Mouse (Mus musculus) hindbrain, embryonic 12.5 days (tissue): ENCODE measurements around the gene Ppard. TPM values are rescaled to one million over a fixed set of nuclear protein-coding genes. Genes with fewer than 3 reads are reported as not detected.
"Not testable (repeated sequence)": the region's sequence is repeated elsewhere in the genome, so short reads cannot be mapped to it uniquely, and the experiment has no call there.

Source experiments
- ATAC-seq: fragments of 200-750 bp; cut with Nextera tagmentation; 2 replicates; pipeline ENCODE4 v1.8.0; 2017; ENCODE audit warnings: moderate TSS enrichment; ENCODE audit not compliant: low FRiP score
- H3K27ac ChIP-seq: fragments of 300-500 bp; sonication (generic); 2 replicates; pipeline ENCODE4 v1.5.1; 2016; ENCODE audit warnings: mild to moderate bottlenecking
- H3K27me3 ChIP-seq: fragments of 300-500 bp; sonication (generic); 2 replicates; pipeline ENCODE4 v1.6.1; 2016; ENCODE audit warnings: mild to moderate bottlenecking
- H3K36me3 ChIP-seq: fragments of 300-500 bp; sonication (generic); 2 replicates; pipeline ENCODE4 v1.6.1; 2016; ENCODE audit warnings: mild to moderate bottlenecking
- H3K4me1 ChIP-seq: fragments of 300-500 bp; sonication (generic); 2 replicates; pipeline ENCODE4 v1.6.1; 2016
- H3K4me2 ChIP-seq: fragments of 300-500 bp; sonication (generic); replicated peaks from 2 replicates; pipeline ENCODE4 v1.6.1; 2016; ENCODE audit warnings: mild to moderate bottlenecking
- H3K4me3 ChIP-seq: fragments of 300-500 bp; sonication (generic); 2 replicates; pipeline ENCODE4 v1.5.1; 2016; ENCODE audit warnings: mild to moderate bottlenecking
- H3K9ac ChIP-seq: fragments of 300-500 bp; sonication (generic); 2 replicates; pipeline ENCODE4 v1.6.1; 2016; ENCODE audit warnings: mild to moderate bottlenecking, moderate library complexity
- H3K9me3 ChIP-seq: fragments of 300-500 bp; sonication (generic); replicated peaks from 2 replicates; pipeline ENCODE4 v1.6.1; 2016; ENCODE audit warnings: mild to moderate bottlenecking
- WGBS: fragments of 180-500 bp; shearing (Covaris S2); methylation state at CpG from one replicate; pipeline ENCODE4 v1.1.7; 2016; 5-methylcytosine and 5-hydroxymethylcytosine counted together
- polyA plus RNA-seq: library from polyadenylated mRNA; unstranded; fragments of >200 nt; fragmentation: Nextera tagmentation; extraction: Ambion mirVana; gene quantifications from 2 replicates; pipeline ENCODE4 v1.2.1, GENCODE M21; 2016

Ppard gene
- polyA plus RNA-seq, 1 experiment from 2014 or later, result 2.4 TPM

GRCm38 (mm10) chr17:28313212-28313879 is 80.8 kb downstream of the Ppard start, which contains the start of gene Fance:
TSS of gene Fance (plus strand) at chr17:28313519.
- under 1% methylated on average over 69 of the region's 69 CpGs for WGBS
- Histone ChIP-seq H3K4me2 (peak within 1 kb of the TSS; percentile 85), H3K9ac (peak within 1 kb of the TSS; percentile 85), H3K27me3 (no peaks in the 10 kb centered on the region), H3K27ac (peak within 1 kb of the TSS; percentile 79), H3K4me1 (peaks cover 28% of the 10 kb centered on the region), H3K4me3 (peak within 1 kb of the TSS; percentile 77), H3K36me3 (peaks cover 26% of the 10 kb centered on the region), H3K9me3 (no peaks in the 10 kb centered on the region)
- peak; percentile 97 for ATAC-seq

- WGBS, result 1% methylated on average over 11 of the region's 11 CpGs
- Histone ChIP-seq H3K9ac (peak overlapping the region; percentile 85), H3K4me2 (peak overlapping the region; percentile 85), H3K27me3 (no peaks in the 10 kb centered on the region), H3K4me1 (peaks cover 24% of the 10 kb centered on the region), H3K9me3 (no peaks in the 10 kb centered on the region), H3K4me3 (peak overlapping the region; percentile 77), H3K27ac (peak overlapping the region; percentile 79), H3K36me3 (peaks cover 30% of the 10 kb centered on the region)
- ATAC-seq, result peak; percentile 12
Measured at GRCm38 (mm10) chr17:28313880-28314225, 81.4 kb downstream of the Ppard start.

DNA sequence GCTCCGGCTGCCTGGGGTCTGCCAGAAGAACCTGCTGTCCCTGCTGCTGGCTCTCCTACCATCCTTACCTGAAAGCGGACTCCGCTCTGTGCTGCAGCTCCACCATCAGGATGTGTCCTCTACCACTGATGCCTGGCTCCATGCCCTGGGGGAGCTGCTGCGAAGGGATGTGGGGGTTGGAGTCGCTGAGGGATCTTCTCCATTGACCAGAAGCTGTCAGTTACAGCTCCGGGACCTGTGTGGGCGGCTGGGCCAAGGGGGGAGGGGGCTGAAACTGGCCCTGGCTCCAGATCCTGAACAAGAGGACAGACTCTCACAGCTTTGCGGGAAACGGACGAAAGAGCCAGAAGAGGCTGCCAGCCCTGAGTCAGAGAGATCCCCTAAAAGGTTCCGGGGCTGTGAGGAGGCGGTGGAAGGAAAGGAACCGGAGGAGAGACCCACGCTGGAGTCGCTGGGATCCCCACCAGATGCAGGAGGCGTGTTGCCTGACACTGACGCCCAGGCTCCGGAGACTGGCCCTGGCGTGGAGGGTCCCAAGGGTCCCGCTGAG is 83.2 kb downstream of the Ppard start:
- Histone ChIP-seq H3K36me3 (peaks cover 42% of the 10 kb centered on the region), H3K4me2 (0 out of 2 replicates have a peak overlapping the region, but pooled peaks have one; percentile 8), H3K9me3 (no peaks in the 10 kb centered on the region), H3K4me3 (no peak overlapping the region), H3K9ac (peak overlapping the region; percentile 27; the same call in 1 of the 2 replicates), H3K27ac (no peak overlapping the region), H3K27me3 (no peaks in the 10 kb centered on the region), H3K4me1 (peaks cover 24% of the 10 kb centered on the region)
- WGBS, result 72% methylated on average over 20 of the region's 20 CpGs
- ATAC-seq, result no peak

- H3K9me3 ChIP-seq, result no peaks in the 10 kb centered on the region
- H3K27ac ChIP-seq, result no peak overlapping the region
- no peak overlapping the region for H3K4me3 ChIP-seq
- no peak overlapping the region for H3K9ac ChIP-seq
- WGBS, result 93% methylated on average over 9 of the region's 9 CpGs
- no peak for ATAC-seq
- peaks cover 50% of the 10 kb centered on the region for H3K36me3 ChIP-seq
- H3K4me2 ChIP-seq, result no peak overlapping the region
- H3K27me3 ChIP-seq, result no peaks in the 10 kb centered on the region
- H3K4me1 ChIP-seq, result peaks cover 24% of the 10 kb centered on the region
Measured at GRCm38 (mm10) chr17:28316476-28316875, 84.0 kb downstream of the Ppard start.

GRCm38 (mm10) chr17:28317091-28317490 is 84.6 kb downstream of the Ppard start:
- no peak overlapping the region for H3K4me3 ChIP-seq
- H3K4me2 ChIP-seq, result no peak overlapping the region
- peaks cover 56% of the 10 kb centered on the region for H3K36me3 ChIP-seq
- ATAC-seq, result no peak
- H3K27me3 ChIP-seq, result no peaks in the 10 kb centered on the region
- no peaks in the 10 kb centered on the region for H3K9me3 ChIP-seq
- H3K27ac ChIP-seq, result no peak overlapping the region
- 61% methylated on average over 8 of the region's 8 CpGs for WGBS
- H3K9ac ChIP-seq, result no peak overlapping the region
- peaks cover 24% of the 10 kb centered on the region for H3K4me1 ChIP-seq

DNA sequence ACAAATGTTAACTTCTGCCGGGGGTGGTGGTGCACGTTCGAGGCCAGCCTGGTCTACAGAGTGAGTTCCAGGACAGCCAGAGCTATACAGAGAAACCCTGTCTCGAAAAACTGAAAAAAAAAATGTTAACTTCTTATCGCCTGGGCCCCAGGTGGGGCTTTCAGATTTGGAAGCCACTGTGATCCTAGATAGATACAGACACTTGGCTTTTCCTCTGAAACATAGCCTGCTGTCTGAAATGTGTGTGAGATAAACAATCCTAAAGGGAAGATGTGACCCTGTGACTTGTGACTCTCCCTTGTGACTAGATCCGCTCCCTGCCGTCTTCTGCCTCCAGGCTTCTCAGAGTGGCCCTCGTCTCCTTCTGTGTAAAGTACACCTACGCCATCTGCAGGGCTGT is 85.2 kb downstream of the Ppard start:
- H3K27ac ChIP-seq, result no peak overlapping the region
- H3K4me2 ChIP-seq, result no peak overlapping the region
- no peak overlapping the region for H3K9ac ChIP-seq
- H3K4me1 ChIP-seq, result peaks cover 22% of the 10 kb centered on the region
- 81% methylated on average over 9 of the region's 9 CpGs for WGBS
- H3K4me3 ChIP-seq, result no peak overlapping the region
- no peak for ATAC-seq
- H3K9me3 ChIP-seq, result no peaks in the 10 kb centered on the region
- H3K27me3 ChIP-seq, result no peaks in the 10 kb centered on the region
- peaks cover 62% of the 10 kb centered on the region for H3K36me3 ChIP-seq

DNA sequence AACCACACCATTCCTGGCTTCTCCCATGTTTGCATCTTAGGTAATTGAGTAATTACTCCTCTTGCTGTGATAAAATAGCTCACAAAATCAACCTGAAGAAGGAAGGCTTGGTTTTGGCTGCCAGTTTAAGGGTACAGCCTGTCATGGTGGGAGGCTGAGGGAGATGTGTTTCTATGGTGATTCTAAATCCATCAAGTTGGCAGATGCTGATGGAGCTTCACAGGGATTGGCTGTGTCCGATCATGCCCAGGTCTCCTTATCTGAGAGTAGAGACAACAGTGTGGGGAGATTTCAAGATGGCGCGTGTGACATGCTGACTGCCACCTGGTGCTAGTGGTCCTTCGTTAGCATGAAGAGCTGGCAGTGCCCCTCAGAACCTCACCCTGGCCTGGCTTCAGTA is 89.2 kb downstream of the Ppard start:
- Histone ChIP-seq H3K27me3 (no peaks in the 10 kb centered on the region), H3K4me3 (no peak overlapping the region), H3K4me2 (no peak overlapping the region), H3K4me1 (no peaks in the 10 kb centered on the region), H3K27ac (no peak overlapping the region), H3K36me3 (peaks cover 55% of the 10 kb centered on the region), H3K9ac (no peak overlapping the region), H3K9me3 (no peaks in the 10 kb centered on the region)
- 92% methylated on average over 4 of the region's 4 CpGs for WGBS
- no peak for ATAC-seq

DNA sequence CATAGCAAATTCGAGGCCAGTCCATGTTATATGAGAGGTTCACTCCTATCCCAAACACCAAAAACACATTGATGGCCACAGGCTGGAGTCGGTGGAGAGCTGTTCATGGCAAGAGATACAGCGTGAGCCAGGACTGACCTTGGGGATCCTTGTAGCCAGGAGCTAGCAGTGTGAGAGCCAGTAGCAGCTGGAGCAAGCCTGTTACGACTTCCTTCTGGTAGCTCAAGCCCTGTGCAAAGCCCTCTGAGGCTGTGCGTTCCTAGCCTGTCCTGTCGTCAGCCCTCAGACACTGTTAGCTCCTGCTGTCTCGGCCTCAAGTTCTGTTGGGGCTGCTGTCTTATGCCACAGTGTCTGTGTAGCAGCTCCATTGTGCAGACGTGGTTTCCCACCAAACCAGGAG is 91.3 kb downstream of the Ppard start:
- 92% methylated on average over 8 of the region's 8 CpGs for WGBS
- no peak for ATAC-seq
- H3K9me3 ChIP-seq, result no peaks in the 10 kb centered on the region
- H3K9ac ChIP-seq, result no peak overlapping the region
- no peak overlapping the region for H3K4me3 ChIP-seq
- H3K27ac ChIP-seq, result no peak overlapping the region
- H3K36me3 ChIP-seq, result peaks cover 38% of the 10 kb centered on the region
- H3K4me2 ChIP-seq, result no peak overlapping the region
- H3K27me3 ChIP-seq, result no peaks in the 10 kb centered on the region
- peaks cover 7% of the 10 kb centered on the region for H3K4me1 ChIP-seq

DNA sequence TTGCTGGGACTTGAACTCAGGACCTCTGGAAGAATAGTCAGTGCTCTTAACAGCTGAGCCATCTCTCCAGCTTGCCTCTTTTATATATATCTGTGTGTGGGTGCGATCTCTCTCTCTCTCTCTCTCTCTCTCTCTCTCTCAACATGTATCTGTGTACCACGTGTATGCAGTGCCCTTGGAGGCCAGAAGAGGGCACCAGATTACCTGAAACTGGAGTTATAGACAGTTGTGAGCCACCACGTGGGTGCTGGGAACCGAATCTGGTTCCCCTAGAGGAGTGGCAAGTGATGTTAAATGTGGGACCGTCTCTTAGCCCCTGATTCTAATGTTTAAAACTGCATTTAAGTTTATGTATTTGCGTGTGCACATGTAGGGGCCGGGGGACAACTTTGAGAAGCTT is 91.9 kb downstream of the Ppard start:
- not testable (repeated sequence) for ATAC-seq, H3K27ac ChIP-seq, H3K4me2 ChIP-seq, H3K9ac ChIP-seq, H3K27me3 ChIP-seq, H3K9me3 ChIP-seq, H3K4me3 ChIP-seq
- peaks cover 11% of the 10 kb centered on the region for H3K4me1 ChIP-seq
- 97% methylated on average over 7 of the region's 7 CpGs for WGBS
- H3K36me3 ChIP-seq, result peaks cover 35% of the 10 kb centered on the region

DNA sequence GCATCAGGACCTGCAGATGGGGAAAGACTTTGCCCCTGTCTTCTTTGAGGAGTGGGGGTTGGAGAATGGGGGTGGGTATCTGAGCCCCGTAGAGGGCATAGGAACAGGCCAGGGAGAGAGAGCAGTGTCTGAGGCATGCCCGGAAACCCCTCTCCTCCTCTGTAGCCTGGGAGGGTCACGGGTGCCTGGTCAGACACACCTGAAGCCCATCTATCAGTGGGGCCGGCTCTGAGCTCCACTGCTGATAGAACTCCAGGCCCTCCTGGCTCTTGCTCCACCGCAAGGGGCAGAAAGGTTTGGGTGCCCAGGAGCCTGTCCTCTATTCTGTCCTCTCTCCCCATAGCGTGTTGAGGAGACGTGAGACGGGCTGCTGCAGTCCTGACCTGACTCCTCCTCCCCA is 93.3 kb downstream of the Ppard start:
- Histone ChIP-seq H3K27ac (no peak overlapping the region), H3K4me1 (peaks cover 19% of the 10 kb centered on the region), H3K4me3 (no peak overlapping the region), H3K9ac (no peak overlapping the region), H3K9me3 (no peaks in the 10 kb centered on the region), H3K36me3 (peaks cover 30% of the 10 kb centered on the region), H3K27me3 (no peaks in the 10 kb centered on the region), H3K4me2 (no peak overlapping the region)
- 94% methylated on average over 8 of the region's 8 CpGs for WGBS
- no peak for ATAC-seq

DNA sequence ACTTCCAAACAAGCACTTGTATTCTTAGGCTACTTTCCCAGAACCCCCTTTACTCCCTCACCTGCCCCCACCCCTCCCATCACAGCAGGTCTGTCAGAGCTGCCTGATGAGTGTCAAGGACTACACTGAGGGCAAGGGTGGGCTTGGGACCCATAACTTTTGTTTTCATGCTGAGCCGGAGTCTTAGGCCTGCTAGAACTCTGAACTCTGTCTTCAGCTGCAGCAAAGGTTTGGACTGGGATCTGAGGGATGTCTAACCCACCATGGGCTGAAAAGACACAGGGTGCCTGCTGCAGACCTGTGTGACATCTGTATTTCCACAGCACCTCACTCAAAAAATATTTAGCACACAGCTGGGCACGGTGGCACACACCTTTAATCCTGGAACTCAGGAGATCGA is 94.5 kb downstream of the Ppard start:
- Histone ChIP-seq H3K4me2 (no peak overlapping the region), H3K36me3 (peaks cover 25% of the 10 kb centered on the region), H3K27me3 (no peaks in the 10 kb centered on the region), H3K27ac (no peak overlapping the region; the same call in 1 of the 2 replicates), H3K9me3 (no peaks in the 10 kb centered on the region), H3K4me3 (no peak overlapping the region), H3K9ac (0 out of 2 replicates have a peak overlapping the region, but pooled peaks have one; percentile 25), H3K4me1 (peaks cover 23% of the 10 kb centered on the region)
- no peak for ATAC-seq
- WGBS, result 73% methylated on average over 3 of the region's 3 CpGs

DNA sequence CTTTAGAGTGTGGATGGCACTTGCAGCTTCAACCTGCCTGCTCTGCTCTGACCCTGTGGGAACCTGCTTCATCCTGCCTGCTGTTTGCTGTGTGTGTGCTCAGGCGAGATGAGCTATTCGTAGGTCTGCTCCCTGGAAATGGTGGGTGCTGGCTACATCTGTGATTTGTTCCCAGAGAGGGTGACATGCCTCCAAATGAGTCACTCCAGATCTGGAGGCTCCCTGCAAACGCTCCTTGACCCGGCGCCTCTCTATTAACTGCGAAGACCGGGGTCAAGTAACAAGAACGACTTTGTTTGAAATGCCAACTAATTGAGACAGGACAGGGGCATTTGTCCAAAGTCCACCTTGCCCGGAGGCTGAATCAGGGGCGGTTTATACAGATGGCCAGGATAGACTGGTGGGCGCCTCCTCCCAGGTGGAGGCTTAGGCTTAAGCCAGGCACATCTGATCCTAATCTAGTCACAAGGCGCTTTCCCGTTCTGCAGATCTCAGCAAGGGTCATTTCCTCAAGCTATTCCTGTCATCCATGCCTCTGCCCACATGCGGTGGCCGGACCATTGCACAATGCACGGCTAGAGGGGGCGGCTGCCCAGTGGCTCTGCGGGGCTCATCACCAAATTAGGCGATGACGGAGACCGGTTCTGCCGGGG is 95.3 kb downstream of the Ppard start:
- Histone ChIP-seq H3K9me3 (no peaks in the 10 kb centered on the region), H3K4me3 (peak overlapping the region; percentile 87), H3K9ac (peak overlapping the region; percentile 99), H3K27me3 (no peaks in the 10 kb centered on the region), H3K27ac (peak overlapping the region; percentile 95), H3K4me2 (peak overlapping the region; percentile 92), H3K4me1 (peaks cover 23% of the 10 kb centered on the region), H3K36me3 (peaks cover 19% of the 10 kb centered on the region)
- ATAC-seq, result peak; percentile 5
- 12% methylated on average over 22 of the region's 22 CpGs for WGBS
